Mouse (Mus musculus) spleen, adult 18-20 months (tissue): Measurements from ENCODE around the gene Tnrc6a.

Source experiments
- DNase-seq, 2 experiments: peaks; one replicate each; pipeline ENCODE4 v3.0.0; 2022; ENCODE audit warnings: mixed read lengths in 2 of 2

Tnrc6a gene

GRCm38 (mm10) chr7:123194696-123195095 is 71.0 kb downstream of the Tnrc6a start:
- no peak for DNase-seq

- no peak for DNase-seq
These were observed 72.7 kb downstream of the Tnrc6a start for GRCm38 (mm10) chr7:123196432-123196831.

GRCm38 (mm10) chr7:123198695-123199094 is 75.0 kb downstream of the Tnrc6a start:
- no peak for DNase-seq

- no peak for DNase-seq
These were observed 75.5 kb downstream of the Tnrc6a start for GRCm38 (mm10) chr7:123199151-123199550.

GRCm38 (mm10) chr7:123199656-123200206 is 76.0 kb downstream of the Tnrc6a start:
- no peak for DNase-seq

GRCm38 (mm10) chr7:123200722-123201121 is 77.0 kb downstream of the Tnrc6a start:
- DNase-seq = no peak

GRCm38 (mm10) chr7:123205261-123205660 is 81.6 kb downstream of the Tnrc6a start:
- peak in 1 of 2 experiments; percentile 59 for DNase-seq

- no peak for DNase-seq
These were observed 83.9 kb downstream of the Tnrc6a start for GRCm38 (mm10) chr7:123207561-123207960.

GRCm38 (mm10) chr7:123209864-123210263 is 86.2 kb downstream of the Tnrc6a start:
- DNase-seq = no peak

GRCm38 (mm10) chr7:123211461-123211860 is 87.8 kb downstream of the Tnrc6a start:
- no peak for DNase-seq

- no peak for DNase-seq
These were observed 88.6 kb downstream of the Tnrc6a start for GRCm38 (mm10) chr7:123212316-123212715.

GRCm38 (mm10) chr7:123214365-123215075 is 90.8 kb downstream of the Tnrc6a start, which contains the start of gene Slc5a11:
TSS of gene Slc5a11 (plus strand) at chr7:123214780.
- DNase-seq = no peak

GRCm38 (mm10) chr7:123215138-123215537 is 91.5 kb downstream of the Tnrc6a start:
- no peak for DNase-seq

GRCm38 (mm10) chr7:123217448-123218354 is 94.0 kb downstream of the Tnrc6a start:
- no peak for DNase-seq

GRCm38 (mm10) chr7:123218620-123219019 is 94.9 kb downstream of the Tnrc6a start:
- DNase-seq = no peak

- no peak for DNase-seq
These were observed 96.3 kb downstream of the Tnrc6a start for GRCm38 (mm10) chr7:123219781-123220632.

GRCm38 (mm10) chr7:123220633-123220942 is 96.9 kb downstream of the Tnrc6a start:
- no peak for DNase-seq

GRCm38 (mm10) chr7:123224076-123224475 is 100.4 kb downstream of the Tnrc6a start:
- DNase-seq = no peak

GRCm38 (mm10) chr7:123225159-123225558 is 101.5 kb downstream of the Tnrc6a start:
- DNase-seq = no peak

GRCm38 (mm10) chr7:123235449-123235848 is 111.8 kb downstream of the Tnrc6a start:
- DNase-seq = no peak

- DNase-seq = no peak
These were observed 114.9 kb downstream of the Tnrc6a start for GRCm38 (mm10) chr7:123238621-123239020.

GRCm38 (mm10) chr7:123240064-123240463 is 116.4 kb downstream of the Tnrc6a start:
- DNase-seq = no peak

GRCm38 (mm10) chr7:123242241-123242640 is 118.6 kb downstream of the Tnrc6a start:
- no peak for DNase-seq
